9 mouse cellular contexts compared by ENCODE assay signal in the genomic region with DNA sequence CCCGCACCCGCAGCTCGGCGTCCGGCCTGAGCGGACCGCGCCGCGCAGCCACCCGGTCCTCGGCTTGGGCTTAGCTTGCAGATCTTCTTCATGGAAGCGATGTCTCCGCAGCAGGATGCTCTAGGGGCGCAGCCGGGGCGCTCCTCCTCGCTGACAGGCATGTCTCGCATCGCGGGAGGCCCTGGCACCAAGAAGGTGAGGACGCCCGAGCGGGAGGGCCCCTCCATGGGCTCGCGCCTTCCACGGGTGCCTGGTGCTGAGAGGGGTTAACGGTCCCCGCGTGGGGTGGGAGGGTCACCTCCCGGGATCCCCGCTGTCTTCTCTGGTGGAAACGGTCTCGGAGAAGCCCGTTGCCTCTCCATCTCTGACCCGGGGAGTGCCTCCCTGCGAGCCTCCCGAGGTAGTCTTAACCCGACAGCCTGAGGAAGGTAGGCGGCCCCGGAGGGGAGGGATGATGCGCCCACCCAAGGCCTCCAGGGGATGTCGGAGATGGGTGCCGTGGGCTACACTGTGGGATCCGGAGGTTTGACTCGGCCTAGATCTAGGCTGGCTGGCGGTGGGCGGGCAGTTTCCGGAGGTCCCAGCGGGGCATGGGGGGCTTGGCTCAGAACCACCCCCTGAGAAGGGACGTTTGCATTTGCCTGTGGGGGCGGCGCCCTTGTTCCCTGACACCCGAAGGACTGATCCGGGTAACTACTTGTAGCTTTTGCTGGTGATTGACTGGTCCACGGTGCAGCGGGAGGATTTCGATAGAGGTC. TPM values are rescaled to one million over a fixed set of nuclear protein-coding genes. Genes with fewer than 3 reads are reported as not detected.
DNase-seq lines count a peak whose midpoint lies in the region; ATAC-seq lines count a peak whose summit lies in the region.
"Had no signal": no experiment of that assay in that cellular context is flagged by ENCODE, and none has a peak within 500 bp of the region (broad histone marks: within the 10 kb centered on the region; RNA-seq: fewer than 3 reads in every experiment).

No protein-coding gene starts in this region.

- peak overlapping the region; percentile 87 for H3K9ac ChIP-seq in forebrain, embryonic 16.5 days (replicated peaks; ENCODE audit: low read depth, low read length)

- peak overlapping the region; percentile 88 for H3K4me2 ChIP-seq in forebrain, embryonic 16.5 days (ENCODE audit: low read length)

- under 1% methylated on average over 58 of the region's 58 CpGs for WGBS in forebrain, embryonic 16.5 days
- WGBS in hindbrain, embryonic 10.5 days, result under 1% methylated on average over 58 of the region's 58 CpGs

- H3K4me3 ChIP-seq in forebrain, embryonic 16.5 days (replicated peaks; ENCODE audit: low read length), result peak overlapping the region; percentile 80
- H3K4me3 ChIP-seq in hindbrain, embryonic 10.5 days, result peak overlapping the region; percentile 78

- peaks cover 6% of the 10 kb centered on the region; the same call in 1 of the 2 replicates for H3K27me3 ChIP-seq in forebrain, embryonic 16.5 days (replicated peaks; ENCODE audit: control insufficient read depth, insufficient read depth, low read length)
- H3K27me3 ChIP-seq in hindbrain, embryonic 10.5 days (ENCODE audit: insufficient read depth, poor library complexity, severe bottlenecking), result peaks cover 77% of the 10 kb centered on the region

- no peaks in the 10 kb centered on the region for H3K9me3 ChIP-seq in forebrain, embryonic 16.5 days (ENCODE audit: control insufficient read depth, low read length)
- H3K9me3 ChIP-seq in hindbrain, embryonic 10.5 days, result no peaks in the 10 kb centered on the region

- DNase-seq in T-cell, adult 2 months (ENCODE audit: low spot score), result peak; percentile 16
- DNase-seq in hindbrain, embryonic 10.5 days (ENCODE audit: low spot score), result peak; percentile 71
- DNase-seq in left cerebral cortex, adult 18-20 months (ENCODE audit: low spot score in 2 of 2), result peak; percentile 36 to 43
- peak; percentile 24 for DNase-seq in lung, postnatal 14 days
- DNase-seq in right cerebral cortex, postnatal 4 days, result peak; percentile 53
- no peak for DNase-seq in c-Kit-positive CD71-positive TER-119-positive erythroid progenitor cells, embryonic 14.5 days (ENCODE audit: low spot score)

- H3K4me1 ChIP-seq in forebrain, embryonic 16.5 days (replicated peaks; ENCODE audit: control insufficient read depth, insufficient read depth, low read length), result peaks cover 22% of the 10 kb centered on the region
- H3K4me1 ChIP-seq in hindbrain, embryonic 10.5 days (replicated peaks), result peaks cover 32% of the 10 kb centered on the region

- H3K36me3 ChIP-seq in forebrain, embryonic 16.5 days (ENCODE audit: control insufficient read depth, insufficient read depth), result no peaks in the 10 kb centered on the region
- H3K36me3 ChIP-seq in hindbrain, embryonic 10.5 days, result no peaks in the 10 kb centered on the region

- peak; percentile 36; the same call in 1 of the 2 replicates for ATAC-seq in cerebellum, adult (ENCODE audit: insufficient number of reproducible peaks, low FRiP score, low TSS enrichment)
- peak; percentile 66 for ATAC-seq in forebrain, embryonic 16.5 days

- peak overlapping the region; percentile 85 for H3K27ac ChIP-seq in forebrain, embryonic 16.5 days (ENCODE audit: low read length)
- peak overlapping the region; percentile 84 for H3K27ac ChIP-seq in hindbrain, embryonic 10.5 days

RNA-seq across cellular contexts. Expression of gene Arhgap20, which starts 0.5 kb away (rescaled TPM):
- polyA plus RNA-seq in forebrain, embryonic 16.5 days (2015; fragmentation: Nextera tagmentation; extraction: Ambion mirVana), result 15.5 and 18.2 TPM in 2 replicates
- polyA plus RNA-seq in hindbrain, embryonic 10.5 days (2016; fragmentation: Nextera tagmentation; extraction: Ambion mirVana), result 1.9 and 3.4 TPM in 2 replicates
- 10 to 100 TPM; 75.6 to 79.5 TPM for total RNA-seq in left cerebral cortex, adult 18-20 months (2021)
- total RNA-seq: hematopoietic stem cell, adult 5-6 weeks had no signal
